Mouse (Mus musculus): Measurements from ENCODE around the gene R3hdm2.

- no peak for TF ChIP-seq CTCF (conservative IDR thresholded peaks at IDR 0.05; ENCODE audit: insufficient read depth, insufficient read length, low read depth, low read length)
- TF ChIP-seq POLR2A (IDR thresholded peaks at IDR 0.05; ENCODE audit: low read depth, low read length) = no peak
Observed at GRCm38 (mm10) chr10:127499516-127499915, 119.4 kb downstream of the R3hdm2 start.
